Mouse (Mus musculus) liver, embryonic 13.5 days (tissue): ENCODE measurements around the gene Dnajc11. TPM values are rescaled to one million over a fixed set of nuclear protein-coding genes. Genes with fewer than 3 reads are reported as not detected.

Source experiments
- ATAC-seq: fragments of 200-750 bp; cut with Nextera tagmentation; 2 replicates; pipeline ENCODE4 v1.8.0; 2017; ENCODE audit warnings: low read depth, mild to moderate bottlenecking, moderate number of reproducible peaks, moderate library complexity
- DNase-seq: peaks from one replicate; pipeline ENCODE4 v3.0.0; 2022
- H3K27ac ChIP-seq: fragments of 300-500 bp; sonication (generic); 2 replicates; pipeline ENCODE4 v1.5.1; 2015; ENCODE audit warnings: moderate library complexity, mild to moderate bottlenecking, inconsistent platforms
- H3K27me3 ChIP-seq: fragments of 300-500 bp; sonication (generic); 2 replicates; pipeline ENCODE4 v1.6.1; 2015; ENCODE audit warnings: mild to moderate bottlenecking, inconsistent platforms
- H3K36me3 ChIP-seq: fragments of 300-500 bp; sonication (generic); 2 replicates; pipeline ENCODE4 v1.6.1; 2015; ENCODE audit warnings: mild to moderate bottlenecking, inconsistent platforms
- H3K4me1 ChIP-seq: fragments of 300-500 bp; sonication (generic); replicated peaks from 2 replicates; pipeline ENCODE4 v1.6.1; 2015; ENCODE audit warnings: inconsistent platforms
- H3K4me2 ChIP-seq: fragments of 300-500 bp; sonication (generic); 2 replicates; pipeline ENCODE4 v1.6.1; 2015; ENCODE audit warnings: inconsistent platforms, mild to moderate bottlenecking, moderate library complexity
- H3K4me3 ChIP-seq: fragments of 300-500 bp; sonication (generic); replicated peaks from 2 replicates; pipeline ENCODE4 v1.5.1; 2015; ENCODE audit warnings: mild to moderate bottlenecking, inconsistent platforms
- H3K9ac ChIP-seq: fragments of 300-500 bp; sonication (generic); 2 replicates; pipeline ENCODE4 v1.6.1; 2015; ENCODE audit warnings: mild to moderate bottlenecking, inconsistent platforms
- H3K9me3 ChIP-seq: fragments of 300-500 bp; sonication (generic); replicated peaks from 2 replicates; pipeline ENCODE4 v1.6.1; 2016; ENCODE audit warnings: inconsistent platforms
- WGBS: fragments of 180-500 bp; shearing (Covaris S2); methylation state at CpG from one replicate; pipeline ENCODE4 v1.1.7; 2015; ENCODE audit not compliant: insufficient replicate concordance; 5-methylcytosine and 5-hydroxymethylcytosine counted together
- polyA plus RNA-seq: library from polyadenylated mRNA; unstranded; fragments of >200 nt; fragmentation: Nextera tagmentation; extraction: Ambion mirVana; gene quantifications from 2 replicates; pipeline ENCODE4 v1.2.1, GENCODE M21; 2015

Dnajc11 gene
- polyA plus RNA-seq, 1 experiment from 2014 or later = 58.3 TPM

- H3K4me3 ChIP-seq = peak overlapping the region; percentile 97
Observed at GRCm38 (mm10) chr4:151997701-151998100, 64.2 kb downstream of the Dnajc11 start.

GRCm38 (mm10) chr4:151999481-151999880 is 66.0 kb downstream of the Dnajc11 start:
- no peak overlapping the region for H3K4me3 ChIP-seq
- WGBS = 21% methylated on average over 3 of the region's 3 CpGs
- no peak overlapping the region for H3K9ac ChIP-seq
- ATAC-seq (no peak), DNase-seq (no peak)
- H3K4me1 ChIP-seq = peaks cover 30% of the 10 kb centered on the region
- no peaks in the 10 kb centered on the region for H3K36me3 ChIP-seq
- no peak overlapping the region for H3K27ac ChIP-seq
- H3K27me3 ChIP-seq = peaks cover 9% of the 10 kb centered on the region
- H3K4me2 ChIP-seq = no peak overlapping the region
- no peaks in the 10 kb centered on the region for H3K9me3 ChIP-seq

More at GRCm38 (mm10) chr4:151997701-151998100, 64.2 kb downstream of the Dnajc11 start:
- Histone ChIP-seq H3K4me1 (peaks cover 44% of the 10 kb centered on the region), H3K9me3 (no peaks in the 10 kb centered on the region), H3K4me2 (peak overlapping the region; percentile 73), H3K36me3 (peaks cover under 1% of the 10 kb centered on the region), H3K27ac (peak overlapping the region; percentile 14; the same call in 1 of the 2 replicates), H3K9ac (peak overlapping the region; percentile 92), H3K27me3 (peaks cover 26% of the 10 kb centered on the region)
- DNase-seq (no peak), ATAC-seq (no peak)
- 49% methylated on average over 3 of the region's 3 CpGs for WGBS

DNA sequence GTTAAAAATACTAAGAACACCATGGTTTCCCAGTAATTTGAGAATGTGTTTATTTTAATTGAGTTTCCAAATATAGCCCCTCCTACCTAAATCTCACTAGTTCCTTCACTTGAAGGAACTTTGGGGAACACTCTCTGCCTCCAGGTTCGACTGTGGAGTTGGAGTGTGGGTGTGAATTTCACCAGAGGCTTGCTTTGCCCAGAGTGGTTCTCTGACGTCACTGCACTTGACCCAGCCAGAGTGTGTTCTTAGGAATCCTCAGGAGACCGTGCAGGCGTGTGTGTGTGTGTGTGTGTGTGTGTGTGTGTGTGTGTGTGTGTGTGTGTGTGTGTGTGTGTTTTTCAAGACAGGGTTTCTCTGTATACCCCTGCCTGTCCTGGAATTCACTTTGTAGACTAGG is 67.4 kb downstream of the Dnajc11 start:
- WGBS = 56% methylated on average over 4 of the region's 4 CpGs
- no peak overlapping the region for H3K4me2 ChIP-seq
- no peak overlapping the region for H3K4me3 ChIP-seq
- DNase-seq (no peak), ATAC-seq (no peak)
- no peak overlapping the region for H3K9ac ChIP-seq
- H3K27me3 ChIP-seq = no peaks in the 10 kb centered on the region
- no peak overlapping the region for H3K27ac ChIP-seq
- no peaks in the 10 kb centered on the region for H3K36me3 ChIP-seq
- H3K9me3 ChIP-seq = no peaks in the 10 kb centered on the region
- peaks cover 22% of the 10 kb centered on the region for H3K4me1 ChIP-seq

DNA sequence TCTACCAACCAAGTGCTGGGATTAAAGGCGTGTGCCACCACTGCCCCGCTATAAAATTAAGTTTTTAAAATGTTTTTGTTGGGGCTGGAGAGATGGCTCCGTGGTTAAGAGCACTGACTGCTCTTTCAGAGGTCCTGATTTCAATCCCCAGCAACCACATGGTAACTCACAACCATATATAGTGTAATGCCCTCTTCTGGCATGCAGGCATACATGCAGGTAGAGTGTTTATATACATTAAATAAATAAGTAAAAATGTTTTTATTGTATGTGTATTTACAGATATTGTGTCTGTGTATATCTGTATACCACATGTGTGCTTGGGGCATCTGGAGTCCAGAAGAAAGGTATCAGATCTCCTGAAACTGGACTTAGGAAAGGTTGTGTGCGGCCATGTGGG is 67.8 kb downstream of the Dnajc11 start:
- Histone ChIP-seq H3K4me1 (peaks cover 24% of the 10 kb centered on the region), H3K36me3 (no peaks in the 10 kb centered on the region), H3K9ac (no peak overlapping the region), H3K4me2 (no peak overlapping the region), H3K9me3 (no peaks in the 10 kb centered on the region), H3K4me3 (no peak overlapping the region), H3K27me3 (peaks cover 1% of the 10 kb centered on the region; the same call in 1 of the 2 replicates), H3K27ac (no peak overlapping the region)
- DNase-seq (no peak), ATAC-seq (no peak)
- WGBS = 66% methylated on average over 4 of the region's 4 CpGs

- Histone ChIP-seq H3K4me3 (no peak overlapping the region), H3K27ac (no peak overlapping the region), H3K27me3 (peaks cover 9% of the 10 kb centered on the region), H3K9me3 (no peaks in the 10 kb centered on the region), H3K4me2 (no peak overlapping the region), H3K4me1 (peaks cover 30% of the 10 kb centered on the region), H3K36me3 (no peaks in the 10 kb centered on the region), H3K9ac (no peak overlapping the region)
- WGBS = 69% methylated on average over 3 of the region's 3 CpGs
- DNase-seq (no peak), ATAC-seq (no peak)
Observed at GRCm38 (mm10) chr4:152002063-152002462, 68.6 kb downstream of the Dnajc11 start.

- peaks cover 48% of the 10 kb centered on the region for H3K4me1 ChIP-seq
- H3K36me3 ChIP-seq = no peaks in the 10 kb centered on the region
- DNase-seq (no peak), ATAC-seq (no peak)
- H3K9me3 ChIP-seq = no peaks in the 10 kb centered on the region
- 52% methylated on average over 6 of the region's 6 CpGs for WGBS
- H3K9ac ChIP-seq = no peak overlapping the region
- no peak overlapping the region for H3K4me2 ChIP-seq
- no peak overlapping the region for H3K27ac ChIP-seq
- H3K4me3 ChIP-seq = no peak overlapping the region
- peaks cover 21% of the 10 kb centered on the region for H3K27me3 ChIP-seq
Observed at GRCm38 (mm10) chr4:152006137-152006536, 72.6 kb downstream of the Dnajc11 start.

GRCm38 (mm10) chr4:152006812-152007211 is 73.3 kb downstream of the Dnajc11 start:
- ATAC-seq (no peak), DNase-seq (no peak)
- Histone ChIP-seq H3K27me3 (peaks cover 21% of the 10 kb centered on the region), H3K4me1 (peaks cover 55% of the 10 kb centered on the region), H3K4me3 (no peak overlapping the region), H3K9ac (no peak overlapping the region; the same call in 1 of the 2 replicates), H3K9me3 (no peaks in the 10 kb centered on the region), H3K4me2 (no peak overlapping the region), H3K27ac (no peak overlapping the region), H3K36me3 (peaks cover 5% of the 10 kb centered on the region)
- 47% methylated on average over 3 of the region's 3 CpGs for WGBS

- no peak for ATAC-seq
- no peak for DNase-seq
Observed at GRCm38 (mm10) chr4:152007481-152008147, 74.1 kb downstream of the Dnajc11 start.

DNA sequence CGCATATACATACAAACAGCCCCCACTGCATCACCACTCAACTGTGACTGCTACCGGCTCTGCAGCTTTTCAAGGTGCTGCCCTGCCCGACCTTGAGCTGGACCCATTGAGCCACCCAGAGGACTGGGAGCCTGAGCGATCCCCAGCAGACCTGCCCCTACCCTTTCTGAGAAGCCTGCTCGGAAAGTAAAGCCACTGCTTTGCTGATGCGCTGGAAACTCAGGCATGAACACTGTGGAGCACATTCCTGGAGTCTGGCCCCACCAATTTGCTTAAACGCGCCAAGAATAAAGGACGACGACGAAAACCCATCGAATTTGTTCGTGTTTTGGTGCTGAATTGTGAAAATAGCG is 74.6 kb downstream of the Dnajc11 start:
- Histone ChIP-seq H3K9ac (peak overlapping the region; percentile 86), H3K4me2 (peak overlapping the region; percentile 100), H3K4me1 (peaks cover 68% of the 10 kb centered on the region), H3K4me3 (peak overlapping the region; percentile 85), H3K36me3 (peaks cover 18% of the 10 kb centered on the region), H3K27ac (no peak overlapping the region), H3K27me3 (peaks cover 21% of the 10 kb centered on the region), H3K9me3 (no peaks in the 10 kb centered on the region)
- under 1% methylated on average over 14 of the region's 14 CpGs for WGBS
- ATAC-seq = no peak
- DNase-seq = no peak

More at GRCm38 (mm10) chr4:152007481-152008147, 74.1 kb downstream of the Dnajc11 start:
- no peak overlapping the region for H3K27ac ChIP-seq
- H3K4me3 ChIP-seq = peak overlapping the region; percentile 85
- H3K36me3 ChIP-seq = peaks cover 13% of the 10 kb centered on the region
- peaks cover 21% of the 10 kb centered on the region for H3K27me3 ChIP-seq
- H3K9me3 ChIP-seq = no peaks in the 10 kb centered on the region
- WGBS = 33% methylated on average over 8 of the region's 8 CpGs
- H3K4me2 ChIP-seq = peak overlapping the region; percentile 100
- H3K4me1 ChIP-seq = peaks cover 63% of the 10 kb centered on the region
- H3K9ac ChIP-seq = peak overlapping the region; percentile 86

GRCm38 (mm10) chr4:152008622-152009075 is 75.2 kb downstream of the Dnajc11 start, which contains the start of gene Klhl21:
TSS of gene Klhl21 (plus strand) at chr4:152008803.
- Histone ChIP-seq H3K4me1 (peaks cover 73% of the 10 kb centered on the region), H3K9ac (peak within 1 kb of the TSS; percentile 86), H3K4me2 (peak within 1 kb of the TSS; percentile 100), H3K9me3 (no peaks in the 10 kb centered on the region), H3K27me3 (peaks cover 21% of the 10 kb centered on the region), H3K36me3 (peaks cover 22% of the 10 kb centered on the region), H3K4me3 (peak within 1 kb of the TSS; percentile 85), H3K27ac (peak within 1 kb of the TSS; percentile 88)
- ATAC-seq (peak; percentile 86), DNase-seq (peak; percentile 89)
- WGBS = under 1% methylated on average over 45 of the region's 45 CpGs

DNA sequence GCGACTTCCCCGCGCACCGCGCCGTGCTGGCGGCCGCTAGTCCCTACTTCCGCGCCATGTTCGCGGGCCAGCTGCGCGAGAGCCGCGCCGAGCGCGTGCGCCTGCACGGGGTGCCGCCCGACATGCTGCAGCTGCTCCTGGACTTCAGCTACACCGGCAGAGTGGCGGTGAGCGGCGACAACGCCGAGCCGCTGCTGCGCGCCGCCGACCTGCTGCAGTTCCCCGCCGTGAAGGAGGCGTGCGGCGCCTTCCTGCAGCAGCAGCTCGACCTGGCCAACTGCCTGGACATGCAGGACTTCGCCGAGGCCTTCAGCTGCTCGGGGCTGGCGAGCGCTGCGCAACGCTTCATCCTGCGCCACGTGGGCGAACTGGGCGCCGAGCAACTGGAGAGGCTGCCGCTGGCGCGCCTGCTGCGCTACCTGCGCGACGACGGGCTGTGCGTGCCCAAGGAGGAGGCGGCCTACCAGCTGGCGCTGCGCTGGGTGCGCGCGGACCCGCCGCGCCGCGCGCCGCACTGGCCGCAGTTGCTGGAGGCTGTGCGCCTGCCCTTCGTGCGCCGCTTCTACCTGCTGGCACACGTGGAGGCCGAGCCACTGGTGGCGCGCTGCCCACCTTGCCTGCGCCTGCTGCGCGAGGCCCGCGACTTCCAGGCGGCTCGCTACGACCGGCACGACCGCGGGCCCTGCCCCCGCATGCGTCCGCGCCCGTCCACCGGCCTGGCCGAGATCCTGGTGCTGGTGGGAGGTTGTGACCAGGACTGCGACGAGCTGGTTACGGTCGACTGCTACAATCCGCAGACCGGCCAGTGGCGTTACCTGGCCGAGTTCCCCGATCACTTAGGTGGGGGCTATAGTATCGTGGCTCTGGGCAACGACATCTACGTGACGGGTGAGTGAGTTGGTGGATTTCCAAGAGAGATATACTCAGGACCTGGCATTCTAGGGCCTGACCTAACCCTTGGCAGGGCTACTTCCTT is 75.9 kb downstream of the Dnajc11 start:
- no peak for DNase-seq
- Histone ChIP-seq H3K27me3 (peaks cover 21% of the 10 kb centered on the region), H3K36me3 (peaks cover 29% of the 10 kb centered on the region), H3K9me3 (no peaks in the 10 kb centered on the region), H3K4me1 (peaks cover 73% of the 10 kb centered on the region), H3K27ac (peak overlapping the region; percentile 88), H3K9ac (peak overlapping the region; percentile 86), H3K4me3 (peak overlapping the region; percentile 85), H3K4me2 (peak overlapping the region; percentile 100)
- ATAC-seq = peak; percentile 60
- under 1% methylated on average over 115 of the region's 115 CpGs for WGBS
